Mouse (Mus musculus): ENCODE results near the gene Rrn3. TPM values are rescaled to one million over a fixed set of nuclear protein-coding genes. Genes with fewer than 3 reads are reported as not detected.
"Not testable (repeated sequence)": the region's sequence is repeated elsewhere in the genome, so short reads cannot be mapped to it uniquely, and the experiment has no call there.

Rrn3 gene
- polyA plus RNA-seq, 1 experiment from 2014 or later: 53.4 TPM

- H3K36me3 ChIP-seq: peaks cover 48% of the 10 kb centered on the region
- 94% methylated on average over 2 of the region's 2 CpGs for WGBS
- not testable (repeated sequence) for H3K4me3 ChIP-seq (replicated peaks); H3K27ac ChIP-seq; H3K4me1 ChIP-seq; ATAC-seq (ENCODE audit: insufficient read depth, low FRiP score, low read depth); H3K9ac ChIP-seq; H3K9me3 ChIP-seq; H3K4me2 ChIP-seq; H3K27me3 ChIP-seq (replicated peaks)
These were observed 12.9 kb downstream of the Rrn3 start for GRCm38 (mm10) chr16:13793441-13793840.

- H3K4me3 ChIP-seq (replicated peaks): no peak overlapping the region
- no peaks in the 10 kb centered on the region for H3K27me3 ChIP-seq (replicated peaks)
- WGBS: 94% methylated on average over 5 of the region's 5 CpGs
- no peak overlapping the region for H3K9ac ChIP-seq
- H3K9me3 ChIP-seq: no peaks in the 10 kb centered on the region
- no peak for ATAC-seq (ENCODE audit: insufficient read depth, low FRiP score, low read depth)
- no peak overlapping the region for H3K4me2 ChIP-seq
- no peaks in the 10 kb centered on the region for H3K4me1 ChIP-seq
- no peak overlapping the region for H3K27ac ChIP-seq
- H3K36me3 ChIP-seq: peaks cover 58% of the 10 kb centered on the region
These were observed 16.3 kb downstream of the Rrn3 start for GRCm38 (mm10) chr16:13796746-13797175.

- peaks cover 51% of the 10 kb centered on the region for H3K36me3 ChIP-seq
- H3K9ac ChIP-seq: no peak overlapping the region
- no peak overlapping the region for H3K4me3 ChIP-seq (replicated peaks)
- 91% methylated on average over 4 of the region's 4 CpGs for WGBS
- H3K27ac ChIP-seq: no peak overlapping the region
- ATAC-seq (ENCODE audit: insufficient read depth, low FRiP score, low read depth): no peak
- no peak overlapping the region for H3K4me2 ChIP-seq
- H3K4me1 ChIP-seq: no peaks in the 10 kb centered on the region
- no peaks in the 10 kb centered on the region for H3K9me3 ChIP-seq
- H3K27me3 ChIP-seq (replicated peaks): no peaks in the 10 kb centered on the region
These were observed 20.7 kb downstream of the Rrn3 start for GRCm38 (mm10) chr16:13801231-13801630.

GRCm38 (mm10) chr16:13804666-13805065 is 24.2 kb downstream of the Rrn3 start:
- no peak for ATAC-seq (ENCODE audit: insufficient read depth, low FRiP score, low read depth)
- no peaks in the 10 kb centered on the region for H3K9me3 ChIP-seq
- no peak overlapping the region for H3K9ac ChIP-seq
- H3K36me3 ChIP-seq: peaks cover 55% of the 10 kb centered on the region
- no peaks in the 10 kb centered on the region for H3K27me3 ChIP-seq (replicated peaks)
- no peak overlapping the region for H3K4me3 ChIP-seq (replicated peaks)
- H3K4me2 ChIP-seq: no peak overlapping the region
- H3K4me1 ChIP-seq: no peaks in the 10 kb centered on the region
- WGBS: 85% methylated on average over 5 of the region's 5 CpGs
- H3K27ac ChIP-seq: no peak overlapping the region

GRCm38 (mm10) chr16:13807616-13808015 is 27.1 kb downstream of the Rrn3 start:
- Histone ChIP-seq H3K9ac (no peak overlapping the region), H3K4me1 (no peaks in the 10 kb centered on the region), H3K4me3 (replicated peaks) (no peak overlapping the region), H3K27me3 (replicated peaks) (no peaks in the 10 kb centered on the region), H3K9me3 (no peaks in the 10 kb centered on the region), H3K27ac (no peak overlapping the region), H3K4me2 (no peak overlapping the region), H3K36me3 (peaks cover 62% of the 10 kb centered on the region)
- ATAC-seq (ENCODE audit: insufficient read depth, low FRiP score, low read depth): no peak
- 82% methylated on average over 4 of the region's 4 CpGs for WGBS

- H3K9me3 ChIP-seq: no peaks in the 10 kb centered on the region
- no peak overlapping the region for H3K9ac ChIP-seq
- ATAC-seq (ENCODE audit: insufficient read depth, low FRiP score, low read depth): peak; percentile 14; the same call in 1 of the 2 replicates
- H3K4me2 ChIP-seq: no peak overlapping the region
- no peak overlapping the region for H3K27ac ChIP-seq
- H3K36me3 ChIP-seq: peaks cover 63% of the 10 kb centered on the region
- H3K4me1 ChIP-seq: no peaks in the 10 kb centered on the region
- H3K27me3 ChIP-seq (replicated peaks): no peaks in the 10 kb centered on the region
- 88% methylated on average over 7 of the region's 7 CpGs for WGBS
- no peak overlapping the region for H3K4me3 ChIP-seq (replicated peaks)
These were observed 27.9 kb downstream of the Rrn3 start for GRCm38 (mm10) chr16:13808410-13808809.

GRCm38 (mm10) chr16:13812152-13812551 is 31.6 kb downstream of the Rrn3 start:
- Histone ChIP-seq H3K36me3 (peaks cover 48% of the 10 kb centered on the region), H3K27ac (no peak overlapping the region), H3K4me2 (no peak overlapping the region), H3K4me3 (replicated peaks) (no peak overlapping the region), H3K9me3 (no peaks in the 10 kb centered on the region), H3K4me1 (no peaks in the 10 kb centered on the region), H3K9ac (no peak overlapping the region), H3K27me3 (replicated peaks) (no peaks in the 10 kb centered on the region)
- 88% methylated on average over 6 of the region's 6 CpGs for WGBS
- no peak for ATAC-seq (ENCODE audit: insufficient read depth, low FRiP score, low read depth)

- Histone ChIP-seq H3K36me3 (peaks cover 43% of the 10 kb centered on the region), H3K27me3 (replicated peaks) (no peaks in the 10 kb centered on the region), H3K9me3 (no peaks in the 10 kb centered on the region), H3K9ac (no peak overlapping the region), H3K4me2 (no peak overlapping the region), H3K27ac (no peak overlapping the region), H3K4me3 (replicated peaks) (no peak overlapping the region), H3K4me1 (no peaks in the 10 kb centered on the region; the same call in 1 of the 2 replicates)
- no peak for ATAC-seq (ENCODE audit: insufficient read depth, low FRiP score, low read depth)
- WGBS: 96% methylated on average over 3 of the region's 3 CpGs
These were observed 32.7 kb downstream of the Rrn3 start for GRCm38 (mm10) chr16:13813200-13813599.

- no peaks in the 10 kb centered on the region for H3K9me3 ChIP-seq
- no peaks in the 10 kb centered on the region for H3K36me3 ChIP-seq
- peak within 1 kb of the TSS; percentile 90 for H3K4me3 ChIP-seq (replicated peaks)
- peak within 1 kb of the TSS; percentile 90 for H3K9ac ChIP-seq
- peak; percentile 94 for ATAC-seq (ENCODE audit: insufficient read depth, low FRiP score, low read depth)
- peak within 1 kb of the TSS; percentile 81 for H3K4me2 ChIP-seq
- peaks cover 4% of the 10 kb centered on the region for H3K4me1 ChIP-seq
- WGBS: under 1% methylated on average over 55 of the region's 58 CpGs
- H3K27ac ChIP-seq: peak within 1 kb of the TSS; percentile 99
- H3K27me3 ChIP-seq (replicated peaks): no peaks in the 10 kb centered on the region
These were observed 38.3 kb downstream of the Rrn3 start, which contains the start of gene Ntan1 for GRCm38 (mm10) chr16:13818560-13819393. Ntan1 (plus strand) TSS chr16:13818845.

GRCm38 (mm10) chr16:13819394-13819743 is 38.9 kb downstream of the Rrn3 start:
- H3K27ac ChIP-seq: peak overlapping the region; percentile 81
- H3K36me3 ChIP-seq: no peaks in the 10 kb centered on the region
- H3K9me3 ChIP-seq: no peaks in the 10 kb centered on the region
- H3K4me2 ChIP-seq: peak overlapping the region; percentile 81
- peak overlapping the region; percentile 90 for H3K9ac ChIP-seq
- ATAC-seq (ENCODE audit: insufficient read depth, low FRiP score, low read depth): peak; percentile 59
- under 1% methylated on average over 35 of the region's 36 CpGs for WGBS
- H3K4me1 ChIP-seq: peaks cover 4% of the 10 kb centered on the region
- H3K4me3 ChIP-seq (replicated peaks): peak overlapping the region; percentile 90
- no peaks in the 10 kb centered on the region for H3K27me3 ChIP-seq (replicated peaks)

- peak overlapping the region; percentile 90 for H3K9ac ChIP-seq
- no peaks in the 10 kb centered on the region for H3K36me3 ChIP-seq
- H3K9me3 ChIP-seq: no peaks in the 10 kb centered on the region
- H3K27me3 ChIP-seq (replicated peaks): no peaks in the 10 kb centered on the region
- H3K27ac ChIP-seq: peak overlapping the region; percentile 81; the same call in 1 of the 2 replicates
- WGBS: 26% methylated on average over 12 of the region's 12 CpGs
- peak overlapping the region; percentile 81 for H3K4me2 ChIP-seq
- ATAC-seq (ENCODE audit: insufficient read depth, low FRiP score, low read depth): no peak
- peaks cover 4% of the 10 kb centered on the region for H3K4me1 ChIP-seq
- H3K4me3 ChIP-seq (replicated peaks): peak overlapping the region; percentile 90
These were observed 39.4 kb downstream of the Rrn3 start for GRCm38 (mm10) chr16:13819806-13820500.

GRCm38 (mm10) chr16:13820771-13821170 is 40.3 kb downstream of the Rrn3 start:
- Histone ChIP-seq H3K4me3 (replicated peaks) (no peak overlapping the region), H3K36me3 (no peaks in the 10 kb centered on the region), H3K4me2 (peak overlapping the region; percentile 81), H3K27me3 (replicated peaks) (no peaks in the 10 kb centered on the region), H3K9me3 (no peaks in the 10 kb centered on the region), H3K9ac (no peak overlapping the region), H3K4me1 (peaks cover 4% of the 10 kb centered on the region), H3K27ac (no peak overlapping the region)
- no peak for ATAC-seq (ENCODE audit: insufficient read depth, low FRiP score, low read depth)
- 93% methylated on average over 5 of the region's 5 CpGs for WGBS

Measured in stomach, embryonic 15.5 days (tissue).